Mouse (Mus musculus) stomach, embryonic 16.5 days (tissue): ENCODE results near the gene Immt. TPM values are rescaled to one million over a fixed set of nuclear protein-coding genes. Genes with fewer than 3 reads are reported as not detected.

ENCODE experiments used
- ATAC-seq: fragments of 200-750 bp; cut with Nextera tagmentation; 2 replicates; pipeline ENCODE4 v1.8.0; 2017; ENCODE audit warnings: moderate number of reproducible peaks, moderate TSS enrichment; ENCODE audit not compliant: insufficient read depth, low FRiP score
- H3K27ac ChIP-seq: fragments of 300-500 bp; sonication (generic); 2 replicates; pipeline ENCODE4 v1.5.1; 2014; ENCODE audit warnings: low read length
- H3K27me3 ChIP-seq: fragments of 300-500 bp; sonication (generic); 2 replicates; pipeline ENCODE4 v1.6.1; 2014; ENCODE audit warnings: low read length, control low read depth, mixed read lengths; ENCODE audit not compliant: control insufficient read depth, insufficient read depth
- H3K36me3 ChIP-seq: fragments of 300-500 bp; sonication (generic); 2 replicates; pipeline ENCODE4 v1.6.1; 2014; ENCODE audit warnings: low read length; ENCODE audit not compliant: control insufficient read depth, insufficient read depth
- H3K4me1 ChIP-seq: fragments of 300-500 bp; sonication (generic); 2 replicates; pipeline ENCODE4 v1.6.1; 2014; ENCODE audit warnings: low read length, control low read depth, mixed read lengths; ENCODE audit not compliant: control insufficient read depth, insufficient read depth
- H3K4me2 ChIP-seq: fragments of 300-500 bp; sonication (generic); 2 replicates; pipeline ENCODE4 v1.6.1; 2014; ENCODE audit warnings: low read depth, low read length, mixed read lengths
- H3K4me3 ChIP-seq: fragments of 300-500 bp; sonication (generic); replicated peaks from 2 replicates; pipeline ENCODE4 v1.5.1; 2014; ENCODE audit warnings: mild to moderate bottlenecking, low read length
- H3K9ac ChIP-seq: fragments of 300-500 bp; sonication (generic); 2 replicates; pipeline ENCODE4 v1.6.1; 2014; ENCODE audit warnings: low read length
- H3K9me3 ChIP-seq: fragments of 300-500 bp; sonication (generic); replicated peaks from 2 replicates; pipeline ENCODE4 v1.6.1; 2016; ENCODE audit warnings: low read length, control low read depth; ENCODE audit not compliant: control insufficient read depth
- WGBS: fragments of 180-500 bp; shearing (Covaris S2); extraction: QIAGEN DNeasy Blood & Tissue Kit; methylation state at CpG from one replicate; pipeline ENCODE4 v1.1.7; 2014; 5-methylcytosine and 5-hydroxymethylcytosine counted together
- polyA plus RNA-seq: library from polyadenylated mRNA; unstranded; fragments of >200 nt; fragmentation: Nextera tagmentation; extraction: Ambion mirVana; gene quantifications from 2 replicates; pipeline ENCODE4 v1.2.1, GENCODE M21; 2015

Gene Immt
- polyA plus RNA-seq, 1 experiment from 2014 or later, result 185 TPM

- peak; percentile 88; the same call in 1 of the 2 replicates for ATAC-seq
- no peak overlapping the region for H3K9ac ChIP-seq
- H3K27ac ChIP-seq, result no peak overlapping the region
Measured at GRCm38 (mm10) chr6:71804061-71804829, 26.9 kb upstream of the Immt start.

GRCm38 (mm10) chr6:71806713-71807112, 24.4 kb upstream of the Immt start:
- no peaks in the 10 kb centered on the region for H3K9me3 ChIP-seq
- WGBS, result 48% methylated on average over 1 of the region's 1 CpGs
- no peak for ATAC-seq

More at GRCm38 (mm10) chr6:71804061-71804829, 26.9 kb upstream of the Immt start:
- Histone ChIP-seq H3K4me1 (no peaks in the 10 kb centered on the region), H3K4me3 (no peak overlapping the region), H3K36me3 (no peaks in the 10 kb centered on the region), H3K27me3 (no peaks in the 10 kb centered on the region), H3K4me2 (no peak overlapping the region), H3K9me3 (no peaks in the 10 kb centered on the region)
- 22% methylated on average over 12 of the region's 12 CpGs for WGBS

GRCm38 (mm10) chr6:71809890-71810289, 21.2 kb upstream of the Immt start:
- H3K27ac ChIP-seq, result no peak overlapping the region
- no peak overlapping the region for H3K4me2 ChIP-seq
- H3K36me3 ChIP-seq, result 0 out of 2 replicates have a peak, but pooled peaks cover 9% of the 10 kb centered on the region
- H3K27me3 ChIP-seq, result no peaks in the 10 kb centered on the region
- H3K4me1 ChIP-seq, result no peaks in the 10 kb centered on the region
- ATAC-seq, result no peak
- 51% methylated on average over 9 of the region's 9 CpGs for WGBS
- no peak overlapping the region for H3K9ac ChIP-seq
- H3K4me3 ChIP-seq, result no peak overlapping the region
- H3K9me3 ChIP-seq, result no peaks in the 10 kb centered on the region

More at GRCm38 (mm10) chr6:71806713-71807112, 24.4 kb upstream of the Immt start:
- no peak overlapping the region for H3K4me2 ChIP-seq
- no peaks in the 10 kb centered on the region for H3K27me3 ChIP-seq
- H3K9ac ChIP-seq, result no peak overlapping the region
- no peak overlapping the region for H3K4me3 ChIP-seq
- no peak overlapping the region for H3K27ac ChIP-seq
- no peaks in the 10 kb centered on the region for H3K4me1 ChIP-seq
- no peaks in the 10 kb centered on the region for H3K36me3 ChIP-seq

GRCm38 (mm10) chr6:71812820-71813219, 18.3 kb upstream of the Immt start:
- 78% methylated on average over 2 of the region's 2 CpGs for WGBS
- H3K27me3 ChIP-seq, result no peaks in the 10 kb centered on the region
- H3K36me3 ChIP-seq, result peaks cover 14% of the 10 kb centered on the region; the same call in 1 of the 2 replicates
- no peaks in the 10 kb centered on the region for H3K4me1 ChIP-seq
- H3K9me3 ChIP-seq, result no peaks in the 10 kb centered on the region
- no peak overlapping the region for H3K4me2 ChIP-seq
- no peak overlapping the region for H3K4me3 ChIP-seq
- no peak overlapping the region for H3K9ac ChIP-seq
- ATAC-seq, result no peak
- H3K27ac ChIP-seq, result no peak overlapping the region

GRCm38 (mm10) chr6:71819764-71820292, 11.3 kb upstream of the Immt start:
- H3K9ac ChIP-seq, result no peak overlapping the region
- no peak for ATAC-seq

GRCm38 (mm10) chr6:71823085-71823484, 8.0 kb upstream of the Immt start:
- Histone ChIP-seq H3K9me3 (no peaks in the 10 kb centered on the region), H3K27me3 (no peaks in the 10 kb centered on the region), H3K36me3 (0 out of 2 replicates have a peak, but pooled peaks cover under 1% of the 10 kb centered on the region), H3K27ac (no peak overlapping the region), H3K9ac (peak overlapping the region; percentile 77), H3K4me3 (peak overlapping the region; percentile 71), H3K4me1 (peaks cover 5% of the 10 kb centered on the region), H3K4me2 (peak overlapping the region; percentile 82)
- ATAC-seq, result peak; percentile 51
- WGBS, result under 1% methylated on average over 7 of the region's 7 CpGs

More at GRCm38 (mm10) chr6:71819764-71820292, 11.3 kb upstream of the Immt start:
- Histone ChIP-seq H3K4me2 (no peak overlapping the region), H3K27ac (no peak overlapping the region), H3K9me3 (no peaks in the 10 kb centered on the region), H3K36me3 (peaks cover 9% of the 10 kb centered on the region; the same call in 1 of the 2 replicates), H3K4me1 (peaks cover 5% of the 10 kb centered on the region), H3K27me3 (no peaks in the 10 kb centered on the region), H3K4me3 (no peak overlapping the region)
- WGBS, result 86% methylated on average over 5 of the region's 5 CpGs

- 0% methylated on average over 19 of the region's 19 CpGs for WGBS
- H3K27ac ChIP-seq, result no peak overlapping the region
- no peaks in the 10 kb centered on the region for H3K27me3 ChIP-seq
- H3K4me1 ChIP-seq, result peaks cover 5% of the 10 kb centered on the region
- peak overlapping the region; percentile 82 for H3K4me2 ChIP-seq
- peak overlapping the region; percentile 71 for H3K4me3 ChIP-seq
- H3K36me3 ChIP-seq, result no peaks in the 10 kb centered on the region
- peak overlapping the region; percentile 77 for H3K9ac ChIP-seq
- ATAC-seq, result peak; percentile 93
- H3K9me3 ChIP-seq, result no peaks in the 10 kb centered on the region
Measured at GRCm38 (mm10) chr6:71823488-71823887, 7.6 kb upstream of the Immt start.

- peak overlapping the region; percentile 71 for H3K4me3 ChIP-seq
- ATAC-seq, result no peak
- no peaks in the 10 kb centered on the region for H3K27me3 ChIP-seq
- no peaks in the 10 kb centered on the region for H3K36me3 ChIP-seq
- peaks cover 5% of the 10 kb centered on the region for H3K4me1 ChIP-seq
- 31% methylated on average over 3 of the region's 3 CpGs for WGBS
- no peak overlapping the region for H3K27ac ChIP-seq
- H3K9ac ChIP-seq, result peak overlapping the region; percentile 7; the same call in 1 of the 2 replicates
- H3K4me2 ChIP-seq, result peak overlapping the region; percentile 49
- H3K9me3 ChIP-seq, result no peaks in the 10 kb centered on the region
Measured at GRCm38 (mm10) chr6:71823961-71824360, 7.2 kb upstream of the Immt start.

GRCm38 (mm10) chr6:71826869-71827268, 4.3 kb upstream of the Immt start, which contains the start of gene Mrpl35:
Gene Mrpl35, minus strand, starts transcription at chr6:71826969.
- Histone ChIP-seq H3K4me3 (no peak within 1 kb of the TSS), H3K27me3 (no peaks in the 10 kb centered on the region), H3K9ac (no peak within 1 kb of the TSS), H3K36me3 (no peaks in the 10 kb centered on the region), H3K4me1 (peaks cover 5% of the 10 kb centered on the region), H3K27ac (no peak within 1 kb of the TSS), H3K4me2 (no peak within 1 kb of the TSS), H3K9me3 (no peaks in the 10 kb centered on the region)
- 37% methylated on average over 1 of the region's 1 CpGs for WGBS
- ATAC-seq, result no peak
